Mouse (Mus musculus) cerebellum, adult (tissue): Measurements from ENCODE around the gene Gm28051.

Experiments
- ATAC-seq: cut with Nextera tagmentation; 2 replicates; pipeline ENCODE4 v1.9.2; 2017; ENCODE audit warnings: mild to moderate bottlenecking, moderate library complexity, mixed read lengths; ENCODE audit not compliant: insufficient number of reproducible peaks, low FRiP score, low TSS enrichment

Gm28051 gene

DNA sequence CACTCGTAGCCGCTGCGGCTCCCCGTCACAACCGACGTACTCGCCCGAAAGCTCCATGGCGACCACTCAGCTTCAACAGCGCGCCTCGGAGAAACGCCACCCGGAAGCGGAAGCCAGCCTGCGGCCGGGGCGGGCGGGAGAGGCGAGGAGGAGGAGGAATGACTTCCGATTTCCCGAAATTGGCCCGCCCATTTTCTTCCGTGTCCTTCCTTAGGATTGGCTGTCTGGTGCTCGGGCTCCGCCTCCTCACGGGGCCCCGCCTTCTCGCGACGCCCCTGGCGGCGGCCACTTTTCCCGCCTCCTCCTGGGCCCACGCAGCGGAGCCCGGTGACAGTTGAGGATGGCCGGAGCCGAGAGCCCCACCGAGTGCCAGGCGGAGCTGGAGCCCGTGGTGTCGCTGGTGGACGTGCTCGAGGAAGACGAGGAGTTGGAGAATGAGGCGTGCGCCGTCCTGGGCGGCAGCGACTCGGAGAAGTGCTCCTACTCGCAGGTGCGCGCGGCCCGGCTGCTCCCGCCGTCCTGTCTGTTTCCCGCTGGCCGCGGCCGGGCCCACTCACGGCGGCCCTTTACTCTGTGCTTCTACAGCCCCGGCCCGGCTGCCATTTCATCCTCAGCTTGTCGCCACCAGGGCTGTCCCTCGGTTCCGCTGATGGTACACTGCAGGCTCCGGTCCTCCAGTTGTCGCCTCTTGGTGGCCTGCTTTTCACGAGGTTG is at the start of gene Gm28051, which contains the start of the genes Gon7 and Ubr7:
Gm28051 (minus strand) TSS at position 77 of the 714 bp plus-strand sequence.
Gon7 (minus strand) TSS at position 115 of the 714 bp plus-strand sequence.
Ubr7 (plus strand) TSS at position 279 of the 714 bp plus-strand sequence.
- peak; percentile 97 for ATAC-seq

DNA sequence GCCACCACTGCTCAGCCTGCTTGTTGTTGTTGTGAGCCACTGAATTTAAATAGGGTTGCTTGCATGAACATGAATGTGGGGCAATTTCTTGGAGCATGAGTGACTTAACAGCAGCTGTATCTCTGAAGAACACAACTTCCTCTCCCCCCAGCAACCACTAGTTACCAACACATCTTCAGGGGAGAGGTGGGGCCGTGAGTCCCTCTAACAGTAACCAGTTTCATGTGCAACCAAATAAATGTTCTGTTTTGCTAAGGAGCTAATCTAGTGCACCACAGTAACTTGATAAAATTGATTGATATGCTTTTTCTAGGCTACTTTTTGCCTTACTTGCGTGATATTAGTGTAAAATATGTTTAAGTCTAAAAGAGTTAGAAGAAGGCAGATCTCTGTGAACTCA is 42.0 kb upstream of the Gm28051 start:
- ATAC-seq = no peak

DNA sequence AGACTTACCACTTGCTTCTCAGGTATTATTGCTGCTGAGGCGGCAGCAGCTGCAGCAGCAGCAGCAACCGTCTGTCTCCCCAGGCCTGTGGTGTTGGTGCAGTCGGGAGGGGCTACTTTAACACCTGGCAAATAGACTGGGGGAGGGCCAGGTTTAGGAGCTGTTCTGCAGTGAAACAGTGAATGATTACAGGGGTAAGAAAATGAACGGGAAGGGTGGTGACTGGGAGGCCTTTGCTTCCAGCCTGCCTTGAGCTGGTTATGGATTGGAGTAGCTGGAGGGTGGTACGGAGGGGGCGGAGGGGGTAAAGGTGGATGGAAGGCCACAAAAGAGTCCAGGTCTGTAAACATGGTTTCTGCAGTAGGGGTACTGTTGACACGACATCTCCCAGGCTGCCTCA is 30.4 kb upstream of the Gm28051 start:
- no peak for ATAC-seq

DNA sequence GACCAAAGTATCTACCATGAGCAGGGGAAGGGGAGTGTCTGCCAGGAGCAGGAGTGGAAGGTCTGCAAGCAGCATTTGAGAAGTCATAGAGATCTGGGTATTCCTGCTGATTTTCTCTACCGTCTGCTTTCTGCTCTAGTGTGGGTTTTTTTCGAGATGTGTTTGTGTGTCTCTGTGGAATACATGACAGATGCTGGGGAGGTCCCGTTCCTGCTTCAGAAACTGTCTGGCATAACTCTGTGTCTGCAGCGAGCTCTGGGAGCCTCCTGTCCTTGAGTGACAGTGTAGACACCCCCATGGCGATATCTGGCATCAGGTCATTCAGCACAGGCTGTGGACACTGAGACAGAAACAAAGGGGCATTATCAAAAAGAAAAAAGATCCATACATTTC is 28.0 kb upstream of the Gm28051 start:
- no peak for ATAC-seq

DNA sequence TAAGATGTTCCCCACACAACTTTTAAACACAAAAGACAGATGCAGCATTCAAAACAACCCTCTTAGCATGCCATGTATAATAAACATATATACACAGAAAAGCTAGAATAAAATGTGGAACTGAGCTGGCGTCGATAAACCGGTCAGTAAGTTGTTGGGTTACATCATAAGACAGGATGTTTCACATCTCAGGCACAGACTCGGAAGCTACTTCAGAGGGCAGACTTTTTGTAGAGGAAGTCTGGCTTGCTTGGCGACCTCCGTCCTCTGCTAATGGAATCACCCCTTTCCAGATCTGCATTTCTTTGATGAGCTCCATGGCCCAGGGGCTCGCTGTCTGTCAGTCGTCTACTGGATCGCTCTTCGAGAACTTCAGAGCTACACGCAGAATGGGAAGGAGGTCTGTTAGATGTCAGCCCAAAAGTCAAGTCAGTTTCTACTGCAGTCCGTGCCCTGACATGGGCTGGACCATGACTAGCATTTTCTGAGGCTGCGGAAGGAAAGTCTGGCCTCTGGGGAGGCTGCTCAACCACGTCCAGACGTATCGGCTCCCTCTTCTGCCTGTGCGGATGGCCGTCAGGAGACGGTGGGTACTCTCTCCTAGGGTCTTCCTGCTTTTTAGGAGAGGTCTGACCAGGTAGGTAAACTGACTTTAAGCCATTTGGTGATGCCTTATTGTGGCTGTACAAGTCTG is 27.5 kb upstream of the Gm28051 start:
- ATAC-seq = no peak

DNA sequence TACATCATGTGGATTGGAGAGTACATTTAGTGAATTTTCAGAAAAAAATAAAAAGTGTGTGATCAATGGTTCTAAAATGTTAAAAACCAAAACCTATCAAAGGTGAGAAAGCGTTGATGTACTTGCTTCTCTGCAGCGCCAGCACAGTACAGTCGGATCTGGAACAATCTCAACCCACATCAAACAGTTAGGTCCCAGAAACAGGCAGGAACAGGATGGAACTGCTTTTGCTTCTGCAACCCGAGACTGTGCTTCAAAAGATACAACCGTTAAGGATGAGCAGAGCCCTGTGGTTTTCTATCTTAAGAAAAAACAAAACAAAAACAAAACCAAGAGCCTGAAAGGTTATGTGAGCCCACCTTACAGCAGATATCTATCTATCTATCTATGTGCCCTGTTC is 25.3 kb upstream of the Gm28051 start:
- ATAC-seq = no peak

DNA sequence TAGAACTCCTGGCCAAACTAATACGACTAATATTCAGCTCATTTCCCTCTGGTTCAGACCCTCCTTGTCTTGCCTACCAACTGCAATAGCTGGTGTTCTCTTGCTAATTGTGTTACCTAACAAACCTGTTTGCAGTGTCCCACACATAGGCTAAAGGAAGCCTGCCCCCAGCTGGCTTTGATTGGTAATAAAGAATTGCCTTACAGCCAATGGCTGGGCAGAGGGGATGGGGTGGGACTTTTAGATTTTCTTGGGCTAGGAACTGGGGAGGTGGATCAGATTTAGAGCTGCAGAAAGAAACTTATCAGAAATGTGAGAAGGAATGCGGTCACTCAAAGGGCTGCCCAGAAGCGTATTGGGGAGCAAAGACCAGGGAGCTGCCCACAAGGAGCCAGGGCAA is 21.9 kb upstream of the Gm28051 start:
- ATAC-seq = no peak

DNA sequence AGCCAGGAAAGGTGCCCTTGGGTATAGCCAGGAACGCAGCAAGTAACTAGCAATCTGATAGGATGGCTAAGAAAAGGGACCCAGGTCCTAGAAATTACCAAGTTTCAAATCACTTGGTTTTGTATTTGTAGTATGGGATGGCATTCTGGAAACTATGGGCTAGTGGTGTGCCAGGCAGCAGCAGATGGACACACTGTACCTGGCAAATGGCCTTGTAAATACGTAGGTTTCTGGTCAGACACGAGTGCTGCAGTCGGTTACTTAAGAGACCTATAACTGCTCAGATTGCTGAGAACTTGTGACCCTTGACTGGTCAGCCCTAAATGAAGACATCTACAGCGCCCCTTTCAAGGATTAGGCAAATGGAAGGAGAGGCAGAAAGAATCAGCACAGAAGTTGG is 20.6 kb upstream of the Gm28051 start:
- ATAC-seq = no peak

DNA sequence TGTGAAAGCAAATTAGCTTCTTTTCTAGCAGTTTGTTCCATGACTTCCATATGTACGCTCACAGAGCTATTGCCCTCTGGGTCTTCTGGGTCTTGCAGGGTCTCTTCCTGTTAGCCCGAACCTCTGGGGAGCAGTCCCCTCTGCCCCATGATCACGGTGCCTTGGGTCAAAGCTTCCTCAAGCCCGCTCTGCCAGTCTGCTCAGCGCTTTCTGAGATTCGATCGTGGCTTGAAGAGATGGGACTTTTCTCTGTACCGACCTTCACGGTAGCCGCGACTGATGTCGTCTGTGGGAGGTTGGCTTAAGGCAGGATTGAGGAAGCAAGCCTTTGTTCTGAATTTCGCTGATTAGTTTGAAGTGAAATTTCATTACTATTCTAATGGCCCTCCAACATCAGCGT is 18.5 kb upstream of the Gm28051 start:
- no peak for ATAC-seq

DNA sequence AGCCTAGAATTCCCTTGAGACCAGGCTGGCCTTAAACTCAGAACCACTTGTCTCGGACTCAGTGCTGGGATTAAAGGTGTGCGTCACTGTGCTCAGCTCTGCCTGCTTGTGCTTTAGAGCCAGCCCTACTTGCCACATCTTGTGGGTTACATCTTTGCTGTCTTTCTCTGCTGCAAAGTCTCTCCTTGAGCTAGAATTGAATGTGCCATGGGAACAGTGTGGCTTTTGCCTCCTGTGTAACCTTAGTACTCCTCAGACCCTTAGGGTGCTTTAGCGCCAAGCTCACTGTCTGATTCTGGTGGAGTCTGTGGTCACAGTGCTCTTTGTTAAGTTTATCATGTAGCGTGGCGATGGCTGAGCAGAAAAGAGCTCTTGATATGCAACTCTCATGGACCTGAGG is 15.1 kb upstream of the Gm28051 start:
- no peak for ATAC-seq

DNA sequence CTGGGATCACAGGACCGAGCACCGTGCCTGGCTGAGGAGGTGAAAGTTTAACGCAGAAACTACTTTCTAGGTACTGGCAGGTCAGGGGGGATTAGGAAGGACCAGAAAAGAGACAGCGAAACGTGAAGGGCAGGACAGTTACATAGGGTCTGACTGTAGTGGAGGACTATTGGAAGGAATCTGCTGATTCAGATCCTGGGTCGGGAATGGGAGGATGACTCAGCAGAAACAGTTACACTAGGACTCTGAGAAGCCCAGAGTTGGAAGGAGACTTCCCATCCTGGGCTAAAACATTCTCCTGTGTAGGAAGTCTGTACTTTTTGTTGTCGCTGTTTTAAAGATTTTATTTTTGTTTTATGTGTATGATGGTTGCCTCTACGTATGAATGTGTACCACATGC is 14.0 kb upstream of the Gm28051 start:
- no peak for ATAC-seq

DNA sequence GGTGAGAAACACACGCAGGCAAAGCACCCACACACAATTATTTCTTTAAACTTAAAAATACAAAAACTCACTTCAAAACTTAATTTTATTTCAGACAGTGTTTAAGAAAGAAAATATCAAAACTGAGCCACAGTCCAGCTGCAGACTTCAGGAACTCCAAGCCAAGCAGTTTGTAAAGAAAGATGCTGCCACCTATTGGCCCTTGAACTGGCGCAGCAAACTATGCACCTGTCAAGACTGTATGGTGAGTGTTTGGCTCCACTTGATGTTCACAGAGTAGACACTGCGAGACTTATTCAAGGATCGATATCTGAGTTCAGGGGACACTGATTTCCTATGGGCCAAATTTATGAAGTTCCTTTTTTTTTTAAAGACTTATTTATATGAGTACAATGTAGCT is 11.4 kb upstream of the Gm28051 start:
- no peak for ATAC-seq

DNA sequence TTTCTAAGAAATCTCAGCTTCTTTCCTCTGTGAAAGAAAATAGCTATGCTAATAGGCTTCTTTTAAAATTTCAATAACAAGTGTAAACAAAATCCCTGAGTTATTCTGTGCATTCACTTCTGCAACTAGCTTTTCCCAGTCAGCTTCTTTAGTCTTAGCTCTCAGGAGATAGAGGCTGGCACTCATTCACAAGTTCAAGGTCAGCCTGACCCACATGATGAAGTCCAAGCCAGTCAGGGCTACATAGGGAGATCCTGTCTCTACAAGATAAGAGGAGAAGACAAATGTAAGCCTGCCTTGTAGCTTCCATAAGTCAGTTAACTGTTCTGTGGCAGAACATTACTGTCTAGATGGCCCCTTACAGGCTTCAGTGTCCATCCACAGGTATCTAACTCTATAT is 6.1 kb upstream of the Gm28051 start:
- no peak for ATAC-seq

DNA sequence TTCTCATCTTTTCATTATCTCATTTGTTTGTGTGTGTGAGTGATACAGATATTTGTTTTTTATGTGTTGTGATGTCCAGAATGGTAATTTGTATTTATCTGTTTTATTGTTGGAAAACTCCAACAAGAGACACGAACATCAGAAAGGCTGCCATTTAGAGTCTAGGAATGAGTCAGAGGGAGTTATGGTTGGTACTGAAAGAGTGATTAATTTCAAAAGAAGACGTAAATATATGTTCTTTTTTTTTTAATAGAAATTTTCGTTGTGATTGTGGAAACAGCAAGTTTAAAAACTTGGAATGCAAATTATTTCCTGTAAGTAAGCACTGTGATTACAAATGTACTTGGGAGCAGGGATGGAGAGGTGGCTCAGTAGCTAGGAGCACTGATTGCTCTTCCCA is 4.1 kb upstream of the Gm28051 start:
- no peak for ATAC-seq

DNA sequence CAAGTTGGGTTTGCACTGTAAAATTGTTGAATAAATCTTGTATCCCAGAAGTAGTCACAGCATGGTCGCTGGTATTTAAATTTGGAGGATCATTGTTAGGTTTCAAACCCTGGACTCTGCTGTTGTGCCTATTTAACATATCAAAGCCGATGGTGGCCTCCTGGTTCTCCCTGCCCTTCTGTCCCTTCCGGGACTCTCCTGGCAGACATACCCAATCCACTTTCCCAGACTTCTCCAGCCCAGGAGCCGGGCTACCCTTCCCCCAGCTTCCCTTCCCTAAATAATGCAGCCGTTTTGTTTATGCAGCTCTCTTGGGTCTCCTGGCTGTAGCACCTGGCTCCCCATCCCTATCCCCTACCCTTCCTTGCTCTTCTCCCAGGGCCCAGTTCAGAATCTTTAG is 1.4 kb upstream of the Gm28051 start:
- ATAC-seq = no peak

DNA sequence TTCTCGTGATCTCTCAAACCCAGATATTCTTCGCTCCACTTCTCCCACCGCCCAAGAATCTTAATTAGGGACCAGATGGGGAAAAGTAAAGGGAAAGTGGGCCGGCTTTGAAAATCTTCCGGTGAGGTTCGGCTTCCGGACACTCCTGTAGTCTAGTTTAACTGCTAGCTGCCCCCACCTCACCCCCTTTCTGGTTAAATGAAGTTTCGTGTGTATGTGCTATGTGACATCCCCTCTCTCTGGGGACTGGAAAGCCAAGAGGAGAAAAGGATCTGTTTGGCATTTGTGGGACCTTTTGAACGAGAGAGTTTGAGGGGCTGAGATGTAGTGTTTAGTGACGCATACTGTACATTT is 815 bp upstream of the Gm28051 start, which contains the start of gene Gm20604:
Gm20604 (minus strand) TSS at position 270 of the 354 bp plus-strand sequence.
- ATAC-seq = no peak

DNA sequence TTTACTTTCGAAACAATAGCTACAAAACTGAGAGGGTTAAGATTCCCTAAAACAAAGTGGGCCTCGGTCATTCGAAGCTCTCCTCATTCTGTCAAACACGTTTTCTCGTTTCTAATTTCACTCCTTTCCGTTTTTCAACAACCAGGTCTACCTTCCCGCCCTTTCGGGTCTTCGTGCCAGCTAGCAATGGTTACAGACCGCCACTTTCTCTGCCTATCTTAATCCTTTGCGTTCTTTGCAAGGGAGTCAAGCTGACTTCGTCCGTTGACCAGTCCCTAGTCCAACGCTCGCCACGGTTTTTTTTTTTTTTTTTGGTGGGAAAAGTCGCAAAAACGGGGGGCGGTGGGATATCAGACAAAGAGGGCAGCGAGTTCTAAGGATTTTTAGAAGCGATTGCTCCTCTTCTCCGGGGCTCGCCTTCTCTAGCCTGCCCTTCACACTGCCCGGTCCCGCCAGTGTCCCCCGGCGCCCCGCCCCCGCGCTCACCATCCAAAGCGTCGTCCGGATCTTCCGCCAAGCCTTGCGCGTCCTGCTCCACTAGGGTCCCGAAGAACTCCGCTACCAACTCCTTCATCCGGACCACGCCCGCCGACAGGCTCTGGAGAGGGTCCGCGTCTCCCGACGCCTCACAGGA is 393 bp downstream of the Gm28051 start:
- peak; percentile 85 for ATAC-seq

DNA sequence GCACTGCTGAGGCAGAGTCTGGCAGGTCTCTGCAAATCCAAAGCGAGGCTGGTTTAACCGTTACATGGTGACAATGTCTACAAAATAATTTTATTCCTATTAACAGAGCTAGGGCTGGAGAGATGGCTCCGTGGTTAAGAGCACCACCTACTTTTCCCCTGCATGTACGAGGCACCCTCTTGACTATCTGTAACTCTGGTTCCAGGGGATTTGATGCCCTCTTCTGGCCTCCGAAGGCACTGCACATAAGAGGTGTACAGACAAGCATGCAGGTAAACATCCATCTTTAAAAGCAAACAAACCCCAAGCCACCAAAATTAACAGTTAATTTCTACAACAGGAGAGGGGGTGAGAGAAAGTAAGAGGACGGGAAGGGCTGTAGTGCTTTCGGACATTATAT is 1.3 kb downstream of the Gm28051 start:
- ATAC-seq = no peak

DNA sequence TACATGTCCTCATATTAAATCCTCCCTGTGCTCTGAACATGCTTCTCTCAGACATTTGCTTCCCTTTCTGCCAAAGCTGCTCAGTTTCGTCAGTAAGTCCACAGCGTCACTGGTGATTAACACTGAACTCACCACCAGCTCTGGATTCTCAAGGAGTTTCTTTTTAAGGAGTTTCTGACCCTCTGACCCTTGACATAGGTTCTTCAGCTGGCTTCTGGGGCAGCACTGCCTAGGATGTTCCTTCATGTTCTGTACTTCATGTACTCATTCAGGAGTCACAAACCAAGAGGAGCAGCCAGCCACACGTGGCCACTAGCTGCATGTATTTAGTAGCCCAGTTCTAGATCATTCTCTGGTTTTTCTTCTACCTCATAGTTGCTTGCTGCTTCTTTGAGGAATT is 9.3 kb downstream of the Gm28051 start:
- ATAC-seq = no peak

DNA sequence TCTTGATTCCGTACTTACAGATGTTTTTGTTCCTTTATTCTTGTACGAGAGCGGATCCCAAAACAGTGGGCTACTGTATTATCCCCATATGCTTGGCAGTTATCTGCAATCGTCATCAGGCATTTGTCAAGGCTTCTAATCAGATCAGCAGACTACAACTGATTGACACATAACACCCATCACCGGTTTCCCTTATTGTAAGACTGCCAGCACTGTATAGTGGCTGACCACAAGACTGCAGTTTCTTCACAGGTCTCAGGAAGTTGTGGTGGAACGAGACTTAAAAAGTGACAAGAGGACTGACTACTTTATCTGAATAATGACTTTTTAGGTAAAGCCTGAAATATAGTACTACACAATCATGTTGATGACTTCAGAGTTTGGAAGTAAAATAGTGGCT is 12.7 kb downstream of the Gm28051 start:
- no peak for ATAC-seq
